In the genomic region with DNA sequence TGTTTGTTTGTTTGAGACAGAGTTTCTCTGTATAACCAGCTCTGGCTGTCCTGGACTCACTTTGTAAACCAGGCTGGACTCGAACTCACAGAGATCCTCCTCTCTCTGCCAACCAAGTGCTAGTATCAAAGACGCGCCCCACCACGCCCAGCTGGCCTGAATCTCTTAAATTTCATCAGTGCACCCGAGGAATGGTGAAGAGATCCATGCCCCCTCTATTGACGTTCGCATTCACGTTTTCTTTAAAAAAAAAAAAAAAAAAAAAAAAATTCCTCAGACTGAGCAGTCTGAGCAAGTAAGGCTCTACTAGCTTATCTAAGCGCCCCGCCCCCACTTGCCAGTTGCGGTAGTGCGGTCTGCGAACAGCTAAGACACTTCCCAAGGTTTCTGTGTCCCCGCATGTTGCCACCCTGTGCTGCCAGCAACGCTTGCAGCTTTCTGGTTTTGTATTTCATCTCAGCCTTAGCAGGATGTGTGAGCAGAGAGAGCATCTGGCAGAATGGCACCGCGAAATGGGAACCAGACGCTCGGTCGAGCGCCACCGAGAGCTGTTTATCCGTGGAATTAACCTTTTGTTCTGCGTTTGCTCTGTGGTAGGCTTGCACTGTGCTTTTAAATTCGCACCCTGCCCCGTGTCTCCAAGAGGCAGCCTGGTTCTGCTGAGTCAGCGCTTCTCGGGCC, we compare ENCODE assay signal across 8 mouse cellular contexts.
DNase-seq lines count a peak whose midpoint lies in the region; ATAC-seq lines count a peak whose summit lies in the region.

No protein-coding gene starts in this region.

- peak; percentile 82 for ATAC-seq in frontal cortex, adult (ENCODE audit: low TSS enrichment)
- ATAC-seq in hindbrain, embryonic 14.5 days (ENCODE audit: low FRiP score), result peak; percentile 70; the same call in 1 of the 2 replicates

- peak overlapping the region; percentile 41; the same call in 1 of the 2 replicates for H3K27ac ChIP-seq in hindbrain, embryonic 14.5 days

- H3K9ac ChIP-seq in hindbrain, embryonic 14.5 days, result peak overlapping the region; percentile 52

- H3K36me3 ChIP-seq in hindbrain, embryonic 14.5 days (replicated peaks; ENCODE audit: control insufficient read depth, insufficient read depth), result no peaks in the 10 kb centered on the region

- H3K4me1 ChIP-seq in hindbrain, embryonic 14.5 days (replicated peaks; ENCODE audit: control insufficient read depth, insufficient read depth, low read length), result peaks cover 21% of the 10 kb centered on the region

- peak; percentile 31 to 48 for DNase-seq in adrenal gland, adult 18-20 months (ENCODE audit: low spot score in 2 of 2)
- DNase-seq in adrenal gland, adult 8-10 months, result no peak
- peak; percentile 84 for DNase-seq in brain, adult 2 months (ENCODE audit: low read depth, low spot score)
- peak; percentile 68 for DNase-seq in hindbrain, embryonic 14.5 days (ENCODE audit: low spot score)
- peak; percentile 48 for DNase-seq in left cerebral cortex, adult 11 months (ENCODE audit: low spot score)
- DNase-seq in lung, postnatal 4 days, result peak; percentile 70 to 75
- DNase-seq in right cerebral cortex, postnatal 25 days, result peak; percentile 66

- H3K4me2 ChIP-seq in hindbrain, embryonic 14.5 days (replicated peaks), result peak overlapping the region; percentile 49

- H3K9me3 ChIP-seq in hindbrain, embryonic 14.5 days (ENCODE audit: control insufficient read depth, low read length), result no peaks in the 10 kb centered on the region

- WGBS in hindbrain, embryonic 14.5 days, result 5% methylated on average over 28 of the region's 28 CpGs

- peaks cover 56% of the 10 kb centered on the region for H3K27me3 ChIP-seq in hindbrain, embryonic 14.5 days (ENCODE audit: control insufficient read depth, insufficient read depth, low read length)

- H3K4me3 ChIP-seq in hindbrain, embryonic 14.5 days (replicated peaks; ENCODE audit: low read length), result peak overlapping the region; percentile 19
